Mouse (Mus musculus) kidney, postnatal 25 days (tissue): ENCODE measurements around the gene Abat.
A peak's percentile ranks its signal among the peaks of the same experiment; 100 is the strongest.

Source experiments
- DNase-seq, 2 experiments: peaks; one replicate each; pipeline ENCODE4 v3.0.0; 2021; ENCODE audit warnings: mixed read lengths in 2 of 2

The Abat gene

DNA sequence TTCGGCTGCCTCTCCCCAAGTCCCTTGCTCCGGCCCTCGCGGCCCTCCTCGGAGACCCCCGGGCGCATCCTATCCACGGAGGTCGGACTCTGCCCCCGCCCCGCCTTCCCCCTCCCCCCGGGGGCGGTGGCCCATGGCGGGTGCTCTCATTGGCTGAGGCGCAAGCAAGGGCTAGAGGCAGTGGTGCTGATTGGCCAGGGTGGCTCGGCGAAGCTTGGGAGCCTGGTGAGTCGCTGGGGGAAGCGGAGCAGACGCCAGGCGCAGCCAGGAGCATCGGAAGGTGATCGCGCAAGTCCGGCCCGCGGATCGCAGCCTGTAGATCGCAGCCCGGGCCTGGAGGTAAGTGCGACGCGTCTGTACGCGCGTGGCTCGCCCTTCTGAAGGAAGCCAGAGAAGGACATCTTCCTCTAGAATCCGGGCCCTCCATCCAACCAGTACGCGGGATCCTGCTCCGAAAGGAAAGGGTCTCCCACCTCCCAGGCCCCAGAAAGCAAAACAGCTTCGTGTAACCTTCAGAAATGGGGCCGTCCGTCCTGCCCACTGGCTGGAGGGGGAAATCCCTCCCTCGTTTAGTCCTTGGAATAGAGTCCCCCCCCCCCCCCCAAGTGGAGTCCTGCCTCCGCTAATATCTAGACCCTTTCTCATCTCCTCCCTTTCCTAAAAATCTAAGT, at the start of gene Abat:
TSS of gene Abat (plus strand) at position 194 of the 671 bp plus-strand sequence.
- DNase-seq, result peak; percentile 95 to 99

DNA sequence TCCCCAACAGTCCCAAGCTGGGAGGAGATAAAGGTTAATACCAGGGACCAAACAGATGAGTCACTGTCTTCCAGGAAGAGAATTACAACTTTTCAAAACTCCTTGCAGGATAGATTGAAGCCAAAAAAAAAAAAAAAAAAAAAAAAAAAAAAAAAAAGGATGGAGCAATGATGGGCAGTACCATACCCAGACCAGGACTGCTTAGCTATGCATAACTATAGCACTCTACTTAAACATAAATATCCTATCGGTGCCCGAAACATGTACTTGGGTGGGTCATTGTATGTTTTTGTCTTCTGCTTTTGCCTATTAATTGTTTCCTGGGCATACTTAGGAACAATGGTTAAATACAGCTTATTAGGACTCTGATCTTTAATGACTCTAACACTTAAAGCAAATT, 43.1 kb upstream of the Abat start:
- no peak for DNase-seq

DNA sequence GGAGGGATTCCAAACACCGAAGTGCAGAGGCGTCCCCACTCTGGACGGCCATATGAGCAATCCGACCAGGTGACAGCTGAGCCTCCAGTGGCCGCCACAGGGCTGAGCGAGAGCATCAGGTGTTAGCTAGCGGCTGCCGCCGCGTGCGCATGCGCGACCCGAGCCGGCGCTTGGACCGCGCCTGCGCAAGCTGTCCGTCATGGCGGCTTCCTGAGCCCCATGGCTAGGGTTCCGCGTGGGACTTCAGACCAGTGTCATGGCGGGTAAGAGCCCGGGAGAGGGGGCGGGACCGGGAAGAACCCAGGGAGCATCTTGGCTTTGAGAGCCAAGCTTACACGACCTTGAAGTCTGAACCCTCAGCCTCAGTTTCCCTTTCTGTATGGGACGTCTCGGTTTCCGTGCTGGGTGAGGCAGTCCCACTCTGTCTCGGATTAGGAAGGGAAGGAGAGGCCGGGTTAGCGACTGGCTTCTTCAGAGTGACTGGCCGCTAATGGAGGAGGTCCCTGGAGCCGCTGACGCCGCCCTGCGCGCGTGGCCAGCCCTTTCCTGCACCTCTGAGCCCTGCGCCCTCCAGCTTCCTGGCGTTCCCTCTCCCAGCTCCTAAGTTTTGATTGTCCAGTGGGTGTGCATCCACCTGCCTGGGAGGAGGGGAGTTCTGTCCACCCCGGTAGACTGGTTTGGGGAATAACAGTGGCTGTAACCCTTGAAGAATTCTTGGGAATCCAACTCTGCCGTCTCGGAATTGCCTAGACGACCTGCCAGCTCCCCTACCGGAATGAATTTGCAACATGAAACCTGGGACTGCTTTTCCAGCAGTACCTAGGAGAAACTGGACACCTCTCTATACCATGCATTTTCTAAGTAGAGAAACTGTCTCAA, 42.4 kb upstream of the Abat start, which contains the start of gene Mettl22:
TSS of gene Mettl22 (plus strand) at position 186 of the 879 bp plus-strand sequence.
- DNase-seq, result peak; percentile 88 to 95

DNA sequence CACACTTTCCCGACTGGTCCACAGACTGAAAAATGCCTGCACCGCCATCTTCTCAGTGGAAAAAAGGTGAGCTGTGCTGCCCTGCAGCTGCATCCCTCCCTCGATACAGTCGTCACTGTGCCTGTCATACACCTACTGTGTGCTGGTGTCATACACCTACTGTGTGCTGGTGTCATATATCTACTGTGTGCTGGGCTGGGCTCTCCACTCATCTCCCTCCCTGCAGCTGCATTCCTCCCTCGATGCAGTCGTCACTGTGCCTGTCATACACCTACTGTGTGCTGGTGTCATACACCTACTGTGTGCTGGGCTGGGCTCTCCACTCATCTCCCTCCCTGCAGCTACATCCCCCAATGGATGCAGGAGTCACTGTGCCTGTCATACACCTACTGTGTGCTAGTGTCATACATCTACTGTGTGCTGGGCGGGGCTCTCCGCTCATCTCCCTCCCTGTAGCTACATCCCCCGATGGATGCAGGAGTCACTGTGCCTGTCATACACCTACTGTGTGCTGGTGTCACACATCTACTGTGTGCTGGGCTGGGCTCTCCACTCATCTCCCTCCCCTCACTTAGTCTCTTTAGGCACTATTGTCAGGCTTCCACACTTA, 25.7 kb upstream of the Abat start:
- DNase-seq, result no peak

DNA sequence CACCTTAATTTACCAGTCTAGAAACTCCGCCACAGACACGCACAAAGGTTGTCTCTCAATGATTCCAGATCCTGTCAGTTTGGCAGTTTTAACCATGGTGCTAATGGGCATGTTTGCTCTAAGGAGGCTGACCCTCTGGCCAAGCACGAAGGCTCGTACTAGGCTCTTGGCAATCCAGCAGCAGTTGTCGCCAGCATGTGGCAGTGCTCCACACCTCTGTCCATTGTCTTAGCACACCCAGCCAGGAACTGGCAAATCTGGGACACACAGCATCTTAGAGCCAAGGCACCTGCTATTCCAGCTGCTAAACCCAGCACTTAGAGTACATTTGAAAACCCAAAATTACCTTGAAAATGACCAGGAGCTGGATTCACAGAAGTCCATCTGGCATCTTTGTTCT, 23.9 kb upstream of the Abat start:
- no peak for DNase-seq

DNA sequence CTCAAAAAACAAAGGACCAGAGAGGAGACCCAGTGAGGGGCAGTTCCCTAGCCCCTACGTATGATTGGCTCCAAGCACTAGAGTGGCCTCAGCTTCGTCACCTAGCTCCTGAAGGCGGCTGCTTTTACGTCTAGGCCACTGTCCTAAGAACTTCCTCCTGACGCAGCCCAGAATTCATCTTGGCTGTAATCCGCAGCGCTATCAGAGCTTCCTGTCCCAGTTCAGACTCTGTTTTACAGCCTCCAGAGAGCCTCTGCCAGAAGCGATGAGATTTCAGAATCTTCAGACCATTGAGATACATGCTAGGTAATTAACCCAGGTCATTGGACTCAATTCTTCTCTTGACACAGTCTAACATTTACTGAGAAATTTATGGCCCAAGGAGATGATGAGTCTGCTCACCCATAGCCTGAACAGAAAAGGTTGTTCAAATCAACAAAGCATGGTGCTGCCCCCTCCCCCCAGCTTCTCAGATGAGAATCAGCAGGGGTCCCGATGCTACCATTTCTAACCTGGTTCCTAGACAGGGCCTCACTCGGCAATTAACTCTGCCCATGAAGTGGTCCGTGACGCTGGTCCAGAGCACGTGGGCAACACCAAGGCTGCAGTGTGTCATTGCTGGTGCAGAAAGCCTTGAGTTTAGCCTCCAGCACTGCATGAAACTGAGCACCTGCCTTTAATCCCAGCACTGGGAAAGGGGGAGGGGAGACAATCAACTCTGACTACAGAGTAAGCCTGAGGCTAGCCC, 21.3 kb upstream of the Abat start:
- DNase-seq, result peak in 1 of 2 experiments; percentile 30

DNA sequence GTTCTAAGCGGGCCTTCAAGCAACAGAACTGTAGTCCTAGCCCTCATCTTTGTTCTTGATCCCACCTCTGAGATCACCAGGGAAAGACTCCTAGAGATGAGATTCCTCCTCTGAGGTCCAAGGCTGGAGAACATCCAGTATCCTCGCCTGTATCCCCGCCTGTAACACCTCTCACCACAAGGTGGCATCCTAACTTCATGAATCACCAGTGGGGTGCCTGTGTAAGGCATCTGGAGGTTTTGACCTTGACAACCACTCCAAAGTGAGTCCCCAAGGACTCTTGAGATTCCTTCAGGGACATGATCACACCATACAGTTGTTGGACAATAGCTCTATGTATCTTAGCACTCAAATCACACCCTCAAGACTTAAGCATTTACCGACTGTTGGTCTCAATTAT, 19.0 kb upstream of the Abat start:
- peak; percentile 68 to 79 for DNase-seq

DNA sequence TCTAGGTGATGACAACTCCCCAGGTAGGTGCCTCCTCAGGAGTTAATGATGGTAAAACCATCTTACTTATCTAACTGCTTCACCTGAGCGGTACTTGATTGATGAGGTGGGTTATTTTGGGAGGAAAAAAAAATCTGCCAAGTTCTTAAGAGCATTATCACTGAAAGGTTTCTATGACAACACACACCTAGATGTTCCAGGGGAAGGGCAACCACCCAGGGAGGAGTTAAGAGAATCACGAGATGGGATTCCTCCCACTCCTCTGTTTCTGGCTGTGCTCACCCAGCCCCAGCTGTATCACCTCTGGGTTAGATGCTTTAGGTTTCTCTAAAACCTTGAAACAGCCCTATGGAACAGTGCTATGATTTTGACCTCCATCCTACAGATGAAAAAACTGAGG, 16.3 kb upstream of the Abat start:
- DNase-seq, result no peak

DNA sequence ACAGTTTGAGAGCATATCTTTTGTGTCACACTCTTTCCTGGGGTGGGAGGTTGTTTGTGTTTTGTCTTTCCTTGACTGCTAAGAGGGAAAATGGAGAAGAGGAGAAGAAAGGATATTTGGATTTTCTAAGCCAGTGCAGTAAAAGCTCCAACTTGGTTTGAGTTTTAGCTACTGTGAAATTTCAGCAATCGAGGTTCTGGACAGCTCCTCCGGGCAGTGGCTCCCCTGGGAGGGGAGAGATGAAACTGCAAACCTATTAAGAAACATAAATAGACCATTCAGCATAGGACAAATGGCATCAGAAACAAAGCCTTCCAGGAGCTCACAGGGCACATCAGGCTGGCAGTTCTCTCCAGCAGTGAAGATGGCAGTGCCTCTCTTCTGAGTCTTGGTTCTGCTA, 9.0 kb upstream of the Abat start:
- DNase-seq, result no peak

DNA sequence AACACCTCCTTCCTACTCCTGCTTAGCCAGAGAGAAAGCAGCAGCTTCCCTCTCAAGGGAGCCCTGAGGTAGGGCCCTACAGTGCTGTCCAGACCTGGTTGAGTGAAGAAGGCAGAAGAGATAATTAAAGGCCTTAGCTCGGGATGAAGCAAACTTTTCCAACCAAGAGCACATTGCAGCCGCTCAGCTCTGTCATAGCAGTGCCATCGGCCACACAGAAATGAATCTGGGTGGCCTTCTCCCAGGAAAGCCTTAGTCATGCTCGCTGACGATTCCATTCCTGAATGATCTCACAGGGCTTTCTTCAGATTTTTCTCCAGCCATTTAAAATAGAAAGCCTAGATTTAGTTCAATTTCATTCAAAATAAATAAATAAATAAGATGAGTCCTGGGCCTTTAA, 3.3 kb upstream of the Abat start:
- DNase-seq, result no peak

DNA sequence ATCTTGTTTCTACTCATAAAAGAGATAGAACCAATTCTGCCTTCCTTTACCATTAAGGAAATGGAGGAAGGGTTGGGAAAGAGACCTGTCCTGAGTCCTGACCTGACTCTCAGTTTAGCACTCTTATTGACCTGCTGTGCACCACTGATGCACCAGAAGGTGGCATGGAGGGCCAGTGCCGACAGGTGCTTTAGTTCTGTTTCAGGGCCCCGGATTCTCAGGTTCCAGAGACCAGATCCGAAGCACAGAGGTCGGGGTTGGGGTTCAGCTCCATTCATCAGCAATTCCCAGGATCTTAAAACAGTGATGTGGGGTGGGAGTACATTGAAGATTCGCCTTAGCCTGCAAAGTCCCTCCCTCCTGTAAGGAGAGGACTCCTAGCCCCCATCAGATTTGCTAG, 399 bp upstream of the Abat start:
- DNase-seq, result no peak

DNA sequence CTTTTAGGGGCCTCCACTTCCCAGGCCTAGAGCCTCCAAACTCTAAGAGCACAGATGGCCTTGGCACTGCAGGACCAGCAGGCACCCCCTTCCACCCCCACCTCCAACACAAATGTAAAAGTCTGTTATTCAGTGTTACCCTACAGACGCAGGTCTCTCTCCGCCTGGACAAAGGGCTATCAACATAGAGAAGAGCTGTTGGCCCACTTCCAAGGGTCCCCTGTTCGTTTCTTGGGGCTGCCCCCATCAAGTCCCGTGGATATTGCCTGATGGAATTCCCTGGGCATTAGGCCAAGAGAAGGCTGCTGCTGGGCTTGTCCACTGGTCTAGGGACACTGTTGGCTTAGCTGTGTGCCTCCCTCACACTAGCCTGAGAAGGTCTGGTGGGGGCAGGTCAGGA, 951 bp downstream of the Abat start:
- peak; percentile 83 to 89 for DNase-seq

DNA sequence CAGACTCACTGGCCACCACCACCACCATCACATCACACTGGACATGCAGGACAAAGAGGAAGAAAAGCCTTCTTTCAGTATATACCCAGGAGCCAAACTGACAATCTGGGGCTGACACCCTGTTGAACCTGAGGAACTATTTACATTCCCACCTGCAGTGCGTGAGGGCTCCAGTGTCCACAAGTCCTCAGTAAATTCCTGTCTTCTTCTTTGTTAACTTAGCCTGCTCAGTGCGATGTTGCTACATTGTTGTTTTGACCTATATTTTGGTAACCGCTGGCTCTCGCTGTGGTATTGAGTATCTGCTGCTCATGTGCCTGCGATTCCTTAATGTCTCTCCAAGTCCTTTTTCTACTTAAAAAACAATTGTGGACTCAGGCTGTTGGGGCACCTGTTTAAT, 7.3 kb downstream of the Abat start:
- DNase-seq, result no peak

DNA sequence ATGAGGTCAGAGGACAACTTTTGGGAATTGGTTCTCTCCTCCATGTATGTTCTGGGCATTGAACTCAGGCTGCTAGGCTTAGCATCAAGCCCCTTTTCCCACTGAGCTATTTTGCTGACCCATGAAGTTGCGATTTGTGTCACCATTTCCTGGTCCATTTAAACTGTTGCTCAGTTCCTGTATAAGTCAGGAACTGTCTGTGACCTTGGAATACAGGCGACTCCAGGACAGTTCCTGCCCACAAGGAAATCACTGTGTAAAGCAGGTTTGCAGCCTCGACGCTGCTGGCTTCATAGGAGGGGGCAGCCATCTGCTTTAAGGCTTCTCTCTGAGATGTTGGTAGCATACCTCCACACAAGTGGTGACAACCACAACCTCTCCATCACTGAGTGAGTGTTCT, 8.1 kb downstream of the Abat start:
- no peak for DNase-seq

DNA sequence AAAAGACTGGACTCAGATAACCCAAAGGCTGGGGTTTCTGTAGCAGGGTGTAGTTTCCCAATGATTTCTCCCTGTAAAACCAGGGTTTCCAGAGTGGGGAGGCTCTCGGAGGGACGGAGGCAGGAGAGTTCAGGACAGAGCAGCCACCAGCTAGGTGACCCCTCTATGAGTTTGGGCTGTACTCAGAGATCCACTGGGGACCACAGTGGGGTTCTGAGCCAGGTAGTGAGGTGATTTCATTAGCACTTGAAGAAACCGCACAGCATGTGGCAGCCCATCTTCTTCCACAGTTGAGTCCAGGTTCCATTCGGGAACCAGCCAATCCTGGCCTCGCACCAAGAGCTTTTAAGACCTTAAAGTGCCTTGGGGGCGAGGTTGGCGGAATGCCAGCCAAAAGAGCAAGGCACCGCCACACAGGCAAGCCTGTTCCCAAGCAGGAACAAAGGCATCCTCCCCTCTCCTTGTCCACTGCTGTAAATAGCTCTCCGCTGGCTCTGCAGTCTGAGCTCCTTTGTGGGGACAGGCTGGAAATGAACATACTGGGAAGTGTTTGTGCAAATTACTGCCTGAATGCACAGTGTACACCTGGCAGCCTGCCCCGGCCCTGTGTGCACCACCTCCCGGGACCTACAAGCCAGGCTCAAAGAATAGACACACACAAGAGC, 10.4 kb downstream of the Abat start:
- peak; percentile 61 to 67 for DNase-seq

DNA sequence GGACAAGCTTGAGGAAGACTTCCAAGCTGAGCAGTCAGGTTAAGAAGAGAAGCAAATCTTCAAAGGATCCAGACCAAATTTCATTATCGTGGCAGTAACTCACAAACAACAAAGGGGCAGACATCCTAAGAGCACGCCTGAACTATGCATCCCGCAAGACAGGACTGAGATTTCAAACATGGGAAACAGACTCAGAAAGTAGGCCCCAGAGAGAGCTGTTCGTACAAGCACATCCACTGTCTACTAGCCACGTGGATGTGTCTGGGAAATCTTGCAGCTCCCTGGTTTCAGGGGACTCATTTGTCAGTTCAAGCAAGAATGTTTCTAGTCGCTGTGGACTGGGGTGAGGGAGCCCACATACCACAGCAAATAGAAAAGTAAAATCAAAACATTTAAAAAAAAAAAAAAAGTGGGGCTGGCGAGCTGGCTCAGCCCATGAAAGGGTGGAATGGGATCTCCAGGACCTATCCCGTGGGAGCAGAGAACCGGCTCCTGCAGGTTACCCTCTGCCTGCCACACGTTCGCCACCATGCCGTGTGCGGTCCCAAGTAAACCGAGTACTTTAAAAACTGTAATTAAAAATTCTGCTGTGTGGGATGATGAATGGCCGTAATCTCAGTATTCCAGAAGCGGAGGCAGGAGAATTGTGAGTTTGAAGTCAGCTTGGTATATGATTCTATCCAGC, 11.1 kb downstream of the Abat start:
- DNase-seq, result no peak

DNA sequence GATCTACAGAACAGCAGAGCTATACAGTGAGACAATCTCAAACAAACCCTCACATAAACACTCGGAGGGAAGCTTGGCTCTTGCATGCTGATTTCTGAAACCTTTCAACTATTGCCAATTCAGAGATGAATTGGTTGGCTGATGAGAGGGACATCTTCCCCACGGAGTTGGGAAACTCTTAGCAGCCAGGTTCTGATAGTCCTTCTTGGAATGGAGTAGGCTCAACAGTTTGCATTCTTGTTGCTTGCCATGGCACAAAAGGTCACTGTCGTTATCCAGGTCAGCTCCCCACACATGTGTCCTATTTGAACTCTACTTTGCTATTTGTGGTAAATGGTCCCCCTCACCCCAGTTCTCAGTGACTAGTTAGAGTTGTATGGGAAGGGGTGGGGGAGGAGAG, 12.1 kb downstream of the Abat start:
- DNase-seq, result no peak

DNA sequence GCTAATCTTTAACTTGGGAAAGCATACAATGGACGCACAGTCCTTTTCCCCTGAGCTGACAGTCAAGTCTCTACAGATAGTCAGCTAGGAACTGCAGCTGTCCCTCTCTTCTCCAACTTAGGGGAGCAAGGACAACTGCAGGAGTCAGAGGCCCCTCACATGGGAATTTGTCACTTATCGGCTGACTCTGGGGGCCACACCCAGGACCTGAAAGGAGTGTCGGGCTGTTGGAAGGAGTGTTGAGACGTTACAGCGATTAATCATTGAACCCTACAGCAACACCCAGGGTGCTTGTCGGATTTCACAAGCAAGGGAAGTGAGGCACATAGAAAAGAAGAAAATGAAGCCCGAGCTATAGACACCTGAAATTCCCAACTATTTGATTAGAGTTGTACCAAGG, 12.6 kb downstream of the Abat start:
- DNase-seq, result no peak

DNA sequence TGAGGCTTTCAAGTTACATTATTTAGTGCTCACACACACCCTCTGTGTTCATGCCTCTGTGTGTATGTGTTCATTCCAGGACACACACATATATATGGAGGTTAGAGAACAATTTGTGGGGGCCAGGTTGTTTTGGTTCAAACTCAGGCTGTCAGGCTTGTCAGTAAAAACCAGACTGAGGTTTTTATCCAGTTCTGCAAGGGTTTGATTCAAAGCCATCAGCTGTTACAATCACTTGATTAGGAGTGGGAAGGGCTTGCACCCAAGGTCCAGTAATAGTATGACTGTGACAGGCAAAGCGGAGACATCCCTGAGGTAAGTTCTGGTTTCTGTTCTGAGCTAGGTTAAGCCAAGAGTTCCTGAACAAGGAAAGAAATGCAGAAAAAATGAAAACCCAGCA, 16.2 kb downstream of the Abat start:
- no peak for DNase-seq

DNA sequence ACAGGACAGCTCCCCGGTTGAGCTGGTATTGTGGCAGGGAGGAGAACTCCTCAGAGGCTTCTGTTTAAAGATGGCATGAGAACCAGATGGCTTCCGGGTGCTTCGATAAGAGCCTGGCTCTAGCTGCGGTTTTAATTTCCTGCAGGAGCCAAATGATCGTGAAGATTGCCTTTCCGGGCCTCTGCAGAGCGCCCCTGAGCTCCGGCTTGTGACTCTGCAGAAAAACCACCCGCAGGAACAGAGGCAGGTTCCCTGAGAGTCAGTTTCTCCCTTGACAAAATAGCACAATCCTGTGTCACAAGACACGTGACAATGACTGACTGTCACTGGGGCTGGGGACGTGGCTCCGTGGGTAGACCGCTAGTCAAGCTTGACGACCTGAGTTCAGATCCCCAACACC, 16.8 kb downstream of the Abat start:
- no peak for DNase-seq

DNA sequence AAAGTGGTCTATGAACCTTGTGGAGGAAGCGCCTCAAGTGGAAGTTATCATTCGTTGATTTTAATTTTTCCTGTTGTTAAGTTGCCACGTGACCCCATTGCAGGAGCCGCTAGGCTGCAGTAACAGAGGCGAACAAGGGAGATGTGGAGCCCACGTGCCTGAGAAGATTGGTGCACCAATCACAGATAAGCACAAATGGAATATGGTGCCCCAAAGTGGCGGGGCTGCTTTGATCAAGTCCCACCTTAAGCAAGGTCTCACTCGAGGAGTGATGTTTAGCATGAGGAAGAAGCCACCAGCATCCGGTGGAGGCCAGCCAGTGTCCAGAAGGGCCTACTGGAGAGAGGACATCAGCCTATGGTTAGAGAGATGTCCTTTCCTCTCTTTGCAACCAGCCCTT, 19.2 kb downstream of the Abat start:
- DNase-seq, result no peak

DNA sequence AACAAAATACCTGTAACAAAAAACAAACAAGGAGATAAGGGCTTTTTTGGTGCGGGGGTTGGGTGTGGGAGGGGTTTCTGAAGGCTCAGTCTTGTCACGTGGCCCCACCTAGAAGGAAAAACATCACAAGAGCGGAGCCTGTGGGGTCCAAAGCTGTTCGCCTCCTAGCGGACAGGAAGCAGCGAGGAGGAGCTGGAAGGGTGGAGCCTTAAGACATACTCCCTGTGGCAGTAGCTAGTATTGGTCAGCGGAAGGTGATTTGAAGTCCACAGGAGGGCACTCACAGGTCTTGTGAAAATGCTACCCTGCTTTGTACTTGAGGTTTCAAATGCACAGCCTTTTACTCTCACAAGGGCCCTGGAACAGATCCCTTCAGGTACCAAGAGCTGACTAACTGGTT, 19.7 kb downstream of the Abat start:
- DNase-seq, result no peak
